Mouse (Mus musculus) midbrain, postnatal 0 days (tissue): ENCODE data around the gene Agbl5. TPM values are rescaled to one million over a fixed set of nuclear protein-coding genes. Genes with fewer than 3 reads are reported as not detected.

Experiments
- ATAC-seq: fragments of 200-750 bp; cut with Nextera tagmentation; 2 replicates; pipeline ENCODE4 v1.8.0; 2017; ENCODE audit warnings: moderate number of reproducible peaks, mild to moderate bottlenecking, moderate TSS enrichment, moderate library complexity; ENCODE audit not compliant: low FRiP score
- DNase-seq: peaks from one replicate; pipeline ENCODE4 v3.0.0-alpha.2; 2015; ENCODE audit warnings: low spot score
- H3K27ac ChIP-seq: fragments of 300-500 bp; sonication (generic); 2 replicates; pipeline ENCODE4 v1.5.1; 2014; ENCODE audit warnings: low read depth, mild to moderate bottlenecking, low read length, mixed read lengths
- H3K27me3 ChIP-seq: fragments of 300-500 bp; sonication (generic); 2 replicates; pipeline ENCODE4 v1.6.1; 2014; ENCODE audit warnings: low read length, control low read depth, mixed read lengths; ENCODE audit not compliant: insufficient read depth
- H3K36me3 ChIP-seq: fragments of 300-500 bp; sonication (generic); 2 replicates; pipeline ENCODE4 v1.6.1; 2014; ENCODE audit warnings: low read length, control low read depth, mixed read lengths; ENCODE audit not compliant: insufficient read depth
- H3K4me1 ChIP-seq: fragments of 300-500 bp; sonication (generic); 2 replicates; pipeline ENCODE4 v1.6.1; 2014; ENCODE audit warnings: mild to moderate bottlenecking, control low read depth, antibody characterized with exemption, low read length, mixed read lengths; ENCODE audit not compliant: insufficient read depth
- H3K4me2 ChIP-seq: fragments of 300-500 bp; sonication (generic); 2 replicates; pipeline ENCODE4 v1.6.1; 2014; ENCODE audit warnings: low read depth, mild to moderate bottlenecking, low read length, mixed read lengths; ENCODE audit not compliant: poor library complexity, severe bottlenecking
- H3K4me3 ChIP-seq: fragments of 300-500 bp; sonication (generic); 2 replicates; pipeline ENCODE4 v1.5.1; 2014; ENCODE audit warnings: low read depth, mild to moderate bottlenecking, low read length, moderate library complexity
- H3K9ac ChIP-seq: fragments of 300-500 bp; sonication (generic); replicated peaks from 2 replicates; pipeline ENCODE4 v1.6.1; 2014; ENCODE audit warnings: mild to moderate bottlenecking, low read length, moderate library complexity, mixed read lengths; ENCODE audit not compliant: poor library complexity, severe bottlenecking
- H3K9me3 ChIP-seq: fragments of 300-500 bp; sonication (generic); 2 replicates; pipeline ENCODE4 v1.6.1; 2016; ENCODE audit warnings: low read length, control low read depth
- CTCF ChIP-seq: IDR thresholded peaks from 2 replicates; pipeline ENCODE4 v1.5.1; 2016; ENCODE audit warnings: antibody characterized with exemption, mild to moderate bottlenecking
- WGBS: fragments of 180-500 bp; shearing (Covaris S2); extraction: QIAGEN DNeasy Blood & Tissue Kit; methylation state at CpG from one replicate; pipeline ENCODE4 v1.1.7; 2014; 5-methylcytosine and 5-hydroxymethylcytosine counted together
- polyA plus RNA-seq: library from polyadenylated mRNA; unstranded; fragments of >200 nt; fragmentation: Nextera tagmentation; extraction: Ambion mirVana; gene quantifications from 2 replicates; pipeline ENCODE4 v1.2.1, GENCODE M21; 2015
- total RNA-seq: library from RNA; depleted of rRNA; stranded (reverse); fragments of >200 nt; gene quantifications from 2 replicates; pipeline ENCODE4 v1.2.3, GENCODE M21; 2014

Agbl5 gene
- total and polyA plus RNA-seq, 2 experiments from 2014 or later: 22.3 to 50.7 TPM

GRCm38 (mm10) chr5:30948620-30949019 lies 60.1 kb downstream of the Agbl5 start:
- Histone ChIP-seq H3K4me3 (no peak overlapping the region), H3K9me3 (no peaks in the 10 kb centered on the region), H3K27me3 (no peaks in the 10 kb centered on the region), H3K27ac (no peak overlapping the region), H3K4me1 (peaks cover 7% of the 10 kb centered on the region; the same call in 1 of the 2 replicates), H3K9ac (no peak overlapping the region), H3K4me2 (peak overlapping the region; percentile 91; the same call in 1 of the 2 replicates), H3K36me3 (peaks cover 15% of the 10 kb centered on the region)
- ATAC-seq (no peak), DNase-seq (no peak)
- TF ChIP-seq CTCF: no peak
- 86% methylated on average over 5 of the region's 5 CpGs for WGBS

- H3K4me2 ChIP-seq: peak overlapping the region; percentile 91
These were observed 61.3 kb downstream of the Agbl5 start for GRCm38 (mm10) chr5:30949654-30950326.

GRCm38 (mm10) chr5:30950451-30950850 lies 62.0 kb downstream of the Agbl5 start:
- DNase-seq (no peak), ATAC-seq (no peak)
- H3K27ac ChIP-seq: no peak overlapping the region; the same call in 1 of the 2 replicates
- peaks cover 33% of the 10 kb centered on the region for H3K36me3 ChIP-seq
- H3K4me2 ChIP-seq: peak overlapping the region; percentile 91
- WGBS: 39% methylated on average over 4 of the region's 4 CpGs
- H3K27me3 ChIP-seq: no peaks in the 10 kb centered on the region
- peak overlapping the region; percentile 45 for H3K4me3 ChIP-seq
- no peaks in the 10 kb centered on the region for H3K9me3 ChIP-seq
- H3K4me1 ChIP-seq: peaks cover 3% of the 10 kb centered on the region; the same call in 1 of the 2 replicates
- peak overlapping the region; percentile 57 for H3K9ac ChIP-seq
- TF ChIP-seq CTCF: no peak

More at GRCm38 (mm10) chr5:30949654-30950326, 61.3 kb downstream of the Agbl5 start:
- under 1% methylated on average over 31 of the region's 31 CpGs for WGBS
- DNase-seq (peak; percentile 94), ATAC-seq (peak; percentile 80)
- Histone ChIP-seq H3K27ac (peak overlapping the region; percentile 67), H3K4me1 (peaks cover 3% of the 10 kb centered on the region; the same call in 1 of the 2 replicates), H3K9me3 (no peaks in the 10 kb centered on the region), H3K4me3 (peak overlapping the region; percentile 45), H3K27me3 (no peaks in the 10 kb centered on the region), H3K36me3 (peaks cover 26% of the 10 kb centered on the region), H3K9ac (peak overlapping the region; percentile 57)
- peak; percentile 54 for TF ChIP-seq CTCF

- H3K9me3 ChIP-seq: no peaks in the 10 kb centered on the region
- H3K27ac ChIP-seq: no peak overlapping the region
- no peak for TF ChIP-seq CTCF
- WGBS: 91% methylated on average over 2 of the region's 2 CpGs
- H3K4me2 ChIP-seq: no peak overlapping the region
- DNase-seq (no peak), ATAC-seq (no peak)
- H3K4me3 ChIP-seq: no peak overlapping the region
- no peak overlapping the region for H3K9ac ChIP-seq
- H3K27me3 ChIP-seq: no peaks in the 10 kb centered on the region
- H3K36me3 ChIP-seq: peaks cover 38% of the 10 kb centered on the region
- peaks cover 3% of the 10 kb centered on the region; the same call in 1 of the 2 replicates for H3K4me1 ChIP-seq
These were observed 62.4 kb downstream of the Agbl5 start for GRCm38 (mm10) chr5:30950922-30951321.

GRCm38 (mm10) chr5:30951706-30952105 lies 63.2 kb downstream of the Agbl5 start:
- H3K9ac ChIP-seq: no peak overlapping the region
- H3K27ac ChIP-seq: no peak overlapping the region
- peaks cover 40% of the 10 kb centered on the region for H3K36me3 ChIP-seq
- 73% methylated on average over 6 of the region's 6 CpGs for WGBS
- peaks cover 3% of the 10 kb centered on the region; the same call in 1 of the 2 replicates for H3K4me1 ChIP-seq
- ATAC-seq: no peak
- H3K9me3 ChIP-seq: no peaks in the 10 kb centered on the region
- no peak overlapping the region for H3K4me2 ChIP-seq
- H3K4me3 ChIP-seq: no peak overlapping the region
- H3K27me3 ChIP-seq: no peaks in the 10 kb centered on the region
- TF ChIP-seq CTCF: no peak
- DNase-seq: peak; percentile 58

GRCm38 (mm10) chr5:30952551-30952950 lies 64.1 kb downstream of the Agbl5 start:
- Histone ChIP-seq H3K27ac (no peak overlapping the region), H3K4me1 (peaks cover 4% of the 10 kb centered on the region; the same call in 1 of the 2 replicates), H3K9me3 (no peaks in the 10 kb centered on the region), H3K4me2 (no peak overlapping the region), H3K9ac (no peak overlapping the region), H3K4me3 (no peak overlapping the region), H3K36me3 (peaks cover 40% of the 10 kb centered on the region), H3K27me3 (no peaks in the 10 kb centered on the region)
- no peak for ATAC-seq
- TF ChIP-seq CTCF: no peak
- DNase-seq: no peak
- 83% methylated on average over 5 of the region's 5 CpGs for WGBS
